Mouse (Mus musculus) heart, adult 11 months (tissue): ENCODE measurements at regions not wholly inside any gene's neighbourhood (a gene's known extent, or its start where the extent isn't known, plus 50 kb on each side); places are given as distances from the start of the nearest gene placed in this dataset.
A peak's percentile ranks its signal among the peaks of the same experiment; 100 is the strongest.

ENCODE experiments used
- DNase-seq: peaks from one replicate; pipeline ENCODE4 v3.0.0; 2022

GRCm38 (mm10) chr12:71370091-71370490, 60.4 kb downstream of the Dact1 start:
- DNase-seq: peak; percentile 78

- DNase-seq: no peak
These were observed 62.3 kb downstream of the Dact1 start for GRCm38 (mm10) chr12:71371948-71372347.

GRCm38 (mm10) chr12:71373633-71374032, 63.9 kb downstream of the Dact1 start:
- no peak for DNase-seq

DNA sequence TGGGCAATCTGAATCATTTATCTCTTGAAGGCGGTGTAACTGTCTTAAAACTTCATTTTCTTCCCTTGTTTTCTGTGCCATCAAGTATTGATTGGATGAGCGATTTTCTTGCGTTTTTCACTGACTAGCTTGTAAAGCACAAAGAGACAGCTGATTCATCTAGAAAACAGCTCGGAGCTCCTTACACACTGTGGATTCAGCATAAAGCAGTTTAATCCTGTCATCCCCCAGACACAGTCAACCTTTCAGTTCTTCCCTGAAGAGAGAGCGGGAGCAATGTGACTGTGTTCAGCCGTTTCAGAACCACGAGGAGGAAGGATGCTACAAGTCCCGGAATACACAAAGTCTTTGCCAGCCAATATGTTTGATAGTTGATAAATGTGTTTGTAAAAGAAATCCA, 66.8 kb downstream of the Dact1 start:
- peak; percentile 43 for DNase-seq

- peak; percentile 89 for DNase-seq
These were observed 67.3 kb downstream of the Dact1 start for GRCm38 (mm10) chr12:71376966-71377365.

DNA sequence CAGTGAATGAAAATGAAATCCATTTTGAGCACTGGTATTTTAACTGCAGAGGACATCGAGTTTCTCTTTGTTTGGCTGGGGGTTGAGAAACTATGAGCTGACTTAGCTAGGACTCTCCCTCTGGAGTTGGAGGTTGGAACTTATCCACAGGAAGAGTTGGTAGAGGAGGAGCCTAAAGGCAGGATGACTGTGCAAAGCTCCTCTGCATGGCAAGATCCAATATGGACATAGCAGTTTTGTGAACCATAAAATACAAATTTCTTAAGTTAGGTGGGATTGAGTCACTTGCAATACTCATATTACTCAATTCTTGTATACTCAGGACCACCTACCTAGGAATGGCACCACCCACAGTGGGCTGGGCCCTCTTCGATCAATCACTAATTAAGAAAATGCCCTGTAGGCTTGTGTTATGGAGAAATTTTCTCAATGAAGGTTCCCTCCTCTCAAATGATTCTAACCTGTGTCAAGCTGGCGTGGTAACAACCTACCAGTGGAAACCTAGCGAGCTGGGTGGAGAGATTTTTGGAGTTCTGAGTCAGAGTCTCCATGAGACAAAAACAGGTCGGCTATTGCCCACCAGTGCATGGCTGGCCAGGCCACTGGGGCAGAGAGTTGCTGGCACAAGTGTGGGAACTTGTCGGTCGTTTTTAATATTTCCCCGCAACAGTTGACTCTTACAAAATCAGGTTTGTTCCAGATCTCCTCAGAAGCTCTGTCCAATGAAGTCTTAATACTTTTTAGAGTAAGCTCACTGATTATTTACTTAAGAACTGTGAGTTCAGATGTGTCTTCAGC, 70.1 kb downstream of the Dact1 start:
- DNase-seq: peak; percentile 89

DNA sequence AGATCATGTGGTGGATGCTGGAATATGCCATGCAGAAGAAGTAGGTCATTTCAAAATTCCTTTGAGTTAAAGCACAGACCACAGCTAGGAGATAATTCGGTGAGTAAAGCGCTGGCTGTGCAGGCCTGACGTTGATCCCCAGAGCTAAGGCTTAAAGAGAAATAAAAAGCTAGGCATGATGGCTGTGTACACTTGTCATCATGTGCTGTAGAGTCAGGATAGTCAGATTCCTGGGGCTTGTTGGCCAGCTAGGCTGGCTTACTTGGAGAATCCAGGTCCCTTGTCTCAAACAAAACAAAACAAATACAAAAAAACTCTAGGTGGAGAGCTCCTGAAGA, 70.7 kb downstream of the Dact1 start:
- DNase-seq: peak; percentile 52

- DNase-seq: peak; percentile 85
These were observed 76.6 kb downstream of the Dact1 start for GRCm38 (mm10) chr12:71386251-71386650.

GRCm38 (mm10) chr12:71391481-71391880, 81.8 kb downstream of the Dact1 start:
- DNase-seq: peak; percentile 8

GRCm38 (mm10) chr12:71393752-71394151, 84.1 kb downstream of the Dact1 start:
- DNase-seq: peak; percentile 18

- no peak for DNase-seq
These were observed 87.8 kb downstream of the Dact1 start for GRCm38 (mm10) chr12:71397456-71397855.

- DNase-seq: peak; percentile 94
These were observed 89.0 kb downstream of the Dact1 start for GRCm38 (mm10) chr12:71398701-71399100.

DNA sequence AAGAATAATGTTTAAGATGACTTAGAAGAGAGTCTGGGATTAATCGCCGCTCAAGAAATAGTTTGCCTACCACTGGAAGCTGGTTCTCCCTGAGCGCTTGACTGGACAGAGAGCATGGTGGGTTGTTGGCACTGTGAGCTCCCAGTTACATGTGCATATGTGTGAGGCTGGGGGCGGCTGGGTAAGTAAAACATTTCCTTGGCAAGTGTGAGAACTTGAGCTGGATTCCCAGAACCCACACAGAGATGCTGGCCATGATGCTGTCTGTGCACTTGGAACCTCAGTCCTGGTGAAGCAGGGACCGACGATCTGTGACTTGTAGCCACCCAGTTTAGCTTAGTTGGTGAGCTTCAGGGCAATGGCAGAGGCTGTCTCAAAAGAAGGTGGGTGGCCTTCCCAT, 90.5 kb downstream of the Dact1 start:
- DNase-seq: peak; percentile 61

DNA sequence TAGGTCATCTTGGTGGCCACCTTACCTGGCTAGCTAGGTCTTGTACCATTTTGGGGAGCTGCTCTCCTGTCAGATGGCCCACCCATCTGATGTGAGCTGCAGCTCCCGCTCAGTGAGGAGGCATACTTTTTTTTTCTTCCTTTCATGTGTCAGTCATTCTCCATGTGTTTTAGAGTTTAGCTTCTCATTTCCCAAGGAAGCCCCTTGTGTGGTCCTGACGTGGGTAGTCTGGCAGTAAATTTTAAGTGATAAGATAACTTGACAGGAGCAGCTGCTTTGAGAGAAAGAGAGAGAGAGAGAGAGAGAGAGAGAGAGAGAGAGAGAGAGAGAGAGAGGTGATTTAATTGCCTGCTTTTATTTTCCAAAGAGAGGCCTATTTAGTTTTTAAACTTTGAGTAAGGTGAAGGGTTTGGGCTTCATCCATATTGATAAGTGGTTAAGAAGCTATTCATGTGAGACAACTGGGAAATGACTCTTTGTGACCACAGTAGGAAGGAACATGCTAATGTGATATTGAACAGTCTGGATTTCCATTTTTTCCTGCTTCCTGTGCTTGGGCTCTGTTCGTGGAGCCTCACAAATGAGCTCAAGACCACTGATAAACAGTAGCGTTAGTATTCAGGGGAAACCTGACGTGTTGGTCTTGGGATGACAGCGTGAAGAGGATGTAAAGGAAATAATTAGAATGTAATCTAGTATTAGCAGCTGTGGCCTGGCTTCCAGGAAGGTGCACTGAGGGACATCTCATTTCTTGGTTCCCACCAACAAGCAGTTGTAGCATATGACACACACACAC, 92.1 kb downstream of the Dact1 start:
- peak; percentile 40 for DNase-seq

DNA sequence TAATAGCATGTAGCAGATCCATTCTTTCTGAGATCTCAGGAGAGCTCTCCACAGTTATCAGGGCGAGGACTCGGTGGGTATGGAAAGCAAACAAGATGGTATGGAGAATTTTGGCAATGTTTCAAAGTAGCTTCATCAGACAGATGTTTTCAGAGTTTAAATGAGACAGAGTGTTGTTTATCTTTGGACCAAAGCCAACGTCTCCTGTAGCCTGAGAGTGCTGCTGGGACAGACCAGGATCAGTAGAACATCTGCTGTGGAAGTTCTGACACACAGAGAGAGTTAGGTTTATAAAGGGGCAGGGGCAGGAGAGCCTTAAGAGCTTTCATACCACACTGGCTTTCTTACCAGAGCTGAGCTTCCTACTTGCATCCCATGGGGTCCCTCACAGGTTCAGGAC, 97.6 kb downstream of the Dact1 start:
- DNase-seq: peak; percentile 46

GRCm38 (mm10) chr12:71408396-71409050, 98.8 kb downstream of the Dact1 start:
- peak; percentile 1 for DNase-seq

- peak; percentile 53 for DNase-seq
These were observed 102.6 kb downstream of the Dact1 start for GRCm38 (mm10) chr12:71412331-71412730.

GRCm38 (mm10) chr12:71416968-71417367, 107.3 kb downstream of the Dact1 start:
- DNase-seq: no peak

DNA sequence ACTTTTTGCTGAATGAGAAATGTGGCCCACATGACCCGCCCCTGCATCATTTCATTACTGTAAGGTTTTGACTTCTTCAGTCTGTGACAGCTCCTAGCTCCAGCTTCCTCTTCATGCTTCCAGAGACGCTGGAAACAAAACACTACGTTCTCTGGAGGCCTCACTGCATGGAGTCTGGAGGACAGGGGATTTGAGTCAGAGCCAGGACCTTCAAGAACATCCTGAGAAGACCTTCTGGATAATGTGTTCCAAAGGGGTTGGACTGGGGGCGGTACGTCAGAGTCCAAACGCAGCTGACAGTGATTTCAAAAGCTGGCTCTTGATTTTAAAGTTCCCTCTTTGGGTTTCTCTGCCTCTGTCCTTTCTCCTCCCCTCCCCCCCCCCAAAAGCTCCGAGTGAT, 108.5 kb downstream of the Dact1 start:
- DNase-seq: peak; percentile 98

GRCm38 (mm10) chr12:71419161-71419560, 109.5 kb downstream of the Dact1 start:
- no peak for DNase-seq

GRCm38 (mm10) chr12:71426023-71426719, 116.5 kb downstream of the Dact1 start:
- peak; percentile 93 for DNase-seq

GRCm38 (mm10) chr12:71427974-71428373, 118.3 kb downstream of the Dact1 start:
- no peak for DNase-seq
